Mouse (Mus musculus): ENCODE measurements around the gene Denr.

The Denr gene

GRCm38 (mm10) chr5:123907631-123907977 lies 629 bp downstream of the Denr start:
- no peak for DNase-seq (ENCODE audit: low spot score)

- DNase-seq (ENCODE audit: low spot score) = no peak
These were observed 7.9 kb downstream of the Denr start for GRCm38 (mm10) chr5:123914852-123915251.

- DNase-seq (ENCODE audit: low spot score) = no peak
These were observed 15.1 kb downstream of the Denr start for GRCm38 (mm10) chr5:123922112-123922511.

GRCm38 (mm10) chr5:123927118-123927517 lies 20.1 kb downstream of the Denr start, which contains the start of gene Gm43518:
TSS of gene Gm43518 (plus strand) at chr5:123927418.
- no peak for DNase-seq (ENCODE audit: low spot score)

- DNase-seq (ENCODE audit: low spot score) = peak; percentile 87
These were observed 23.6 kb downstream of the Denr start, which contains the start of gene Ccdc62 for GRCm38 (mm10) chr5:123930508-123930989. TSS of gene Ccdc62 (plus strand) at chr5:123930679.

- no peak for DNase-seq (ENCODE audit: low spot score)
These were observed 24.2 kb downstream of the Denr start for GRCm38 (mm10) chr5:123931131-123931530.

GRCm38 (mm10) chr5:123932927-123933326 lies 26.0 kb downstream of the Denr start:
- DNase-seq (ENCODE audit: low spot score) = no peak

GRCm38 (mm10) chr5:123933556-123933955 lies 26.6 kb downstream of the Denr start:
- no peak for DNase-seq (ENCODE audit: low spot score)

GRCm38 (mm10) chr5:123933957-123934591 lies 27.1 kb downstream of the Denr start:
- no peak for DNase-seq (ENCODE audit: low spot score)

- no peak for DNase-seq (ENCODE audit: low spot score)
These were observed 29.0 kb downstream of the Denr start for GRCm38 (mm10) chr5:123935931-123936330.

GRCm38 (mm10) chr5:123938479-123938878 lies 31.5 kb downstream of the Denr start:
- no peak for DNase-seq (ENCODE audit: low spot score)

- no peak for DNase-seq (ENCODE audit: low spot score)
These were observed 39.6 kb downstream of the Denr start for GRCm38 (mm10) chr5:123946546-123946945.

GRCm38 (mm10) chr5:123947041-123947761 lies 40.2 kb downstream of the Denr start:
- DNase-seq (ENCODE audit: low spot score) = peak; percentile 25

GRCm38 (mm10) chr5:123952365-123953045 lies 45.5 kb downstream of the Denr start:
- no peak for DNase-seq (ENCODE audit: low spot score)

- no peak for DNase-seq (ENCODE audit: low spot score)
These were observed 50.2 kb downstream of the Denr start for GRCm38 (mm10) chr5:123957213-123957612.

GRCm38 (mm10) chr5:123959018-123959417 lies 52.0 kb downstream of the Denr start:
- DNase-seq (ENCODE audit: low spot score) = no peak

GRCm38 (mm10) chr5:123960129-123960528 lies 53.2 kb downstream of the Denr start:
- DNase-seq (ENCODE audit: low spot score) = no peak

GRCm38 (mm10) chr5:123961046-123961445 lies 54.1 kb downstream of the Denr start:
- DNase-seq (ENCODE audit: low spot score) = no peak

GRCm38 (mm10) chr5:123964208-123964607 lies 57.2 kb downstream of the Denr start:
- DNase-seq (ENCODE audit: low spot score) = no peak

GRCm38 (mm10) chr5:123966759-123967158 lies 59.8 kb downstream of the Denr start:
- DNase-seq (ENCODE audit: low spot score) = no peak

- DNase-seq (ENCODE audit: low spot score) = no peak
These were observed 61.5 kb downstream of the Denr start for GRCm38 (mm10) chr5:123968468-123968867.

- DNase-seq (ENCODE audit: low spot score) = no peak
These were observed 62.2 kb downstream of the Denr start for GRCm38 (mm10) chr5:123969216-123969615.

GRCm38 (mm10) chr5:123970576-123970975 lies 63.6 kb downstream of the Denr start:
- no peak for DNase-seq (ENCODE audit: low spot score)

Data from ovary, postnatal 14 days (tissue).